Mouse (Mus musculus): ENCODE results near the gene Bach2. TPM values are rescaled to one million over a fixed set of nuclear protein-coding genes. Genes with fewer than 3 reads are reported as not detected.

Gene Bach2
- total RNA-seq, 2 experiments from 2014 or later, result 0.99 to 3.6 TPM

DNA sequence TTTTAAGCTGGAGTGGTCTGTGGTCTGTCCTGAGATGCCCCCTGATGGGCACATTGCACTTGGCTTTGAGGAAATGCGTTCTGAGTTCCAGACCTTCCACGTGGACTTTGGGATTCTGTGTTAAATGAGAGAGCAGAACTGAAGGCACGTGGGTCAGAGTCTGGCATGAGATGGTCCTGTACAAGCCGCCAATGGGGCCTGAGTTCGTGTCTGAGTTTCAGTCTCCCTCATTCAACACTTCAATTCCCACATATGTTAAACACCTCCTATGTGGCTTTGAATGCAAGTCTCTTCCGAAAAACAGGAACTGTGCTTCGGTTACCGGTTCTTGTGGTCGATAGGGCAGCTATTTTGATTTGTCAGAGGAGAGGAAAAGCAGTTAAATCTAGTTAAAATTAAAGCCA, 10.4 kb downstream of the Bach2 start:
- peak; percentile 22; the same call in 1 of the 2 replicates for ATAC-seq (ENCODE audit: poor library complexity, severe bottlenecking)

DNA sequence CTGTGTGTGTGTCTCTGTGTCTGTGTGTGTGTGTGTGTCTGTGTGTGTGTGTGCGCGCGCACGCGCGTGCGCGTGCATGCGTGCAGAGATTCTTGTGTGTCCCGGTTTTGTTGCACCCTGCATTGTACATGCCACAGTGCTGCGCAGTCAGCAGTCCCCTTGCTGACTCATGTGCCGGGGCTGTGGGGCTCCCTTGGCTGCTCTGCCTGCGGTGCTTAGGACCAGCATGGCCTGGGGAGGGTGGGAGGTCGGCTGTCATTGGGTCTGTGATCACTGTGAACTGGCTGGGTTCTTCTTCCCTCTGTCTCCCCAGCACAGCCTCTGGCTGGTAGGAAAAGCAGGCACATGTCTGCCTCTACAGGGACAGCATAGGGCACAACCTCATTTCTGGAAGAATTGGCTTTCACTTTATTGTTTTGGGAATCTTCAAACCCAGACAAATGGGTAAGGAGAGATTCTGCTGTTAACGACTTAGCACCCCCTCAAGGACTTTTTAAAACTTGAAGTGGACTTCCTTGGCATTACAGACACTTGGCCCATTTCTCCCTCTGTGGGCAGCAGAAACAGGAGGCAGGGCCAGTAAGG, 11.2 kb downstream of the Bach2 start:
- peak; percentile 43 for ATAC-seq (ENCODE audit: poor library complexity, severe bottlenecking)

DNA sequence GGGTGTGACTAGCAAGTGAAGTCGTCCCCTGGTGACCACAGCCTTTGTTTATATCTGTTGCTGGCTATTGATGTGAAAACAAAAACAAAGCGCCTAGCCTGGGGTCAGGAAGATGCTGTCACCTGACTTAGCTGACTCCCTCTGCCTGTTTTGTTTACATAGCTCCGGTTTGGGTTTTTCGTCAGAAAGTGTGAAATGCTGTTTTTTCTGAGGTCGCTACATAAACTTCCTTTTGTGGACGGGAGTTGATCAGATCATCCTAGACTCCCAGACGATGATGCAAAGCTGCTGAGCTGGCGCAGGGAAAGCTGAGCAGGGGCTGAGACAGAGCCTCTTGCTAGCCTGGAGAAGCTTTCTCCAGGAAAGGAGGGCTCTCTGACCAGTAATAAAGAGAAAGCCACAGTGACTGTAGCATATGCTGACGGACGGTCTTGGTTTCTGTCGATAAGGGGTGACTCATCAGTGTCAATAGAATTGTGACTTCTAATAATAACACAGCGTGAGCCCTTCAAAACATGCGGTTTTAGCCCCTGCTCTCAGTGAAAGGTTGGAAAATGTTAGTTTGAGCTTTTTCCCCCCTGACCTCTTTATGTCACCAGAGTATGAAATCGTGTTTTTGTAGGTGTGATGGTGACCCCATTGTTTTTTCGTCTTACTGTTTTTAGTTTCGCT, 11.9 kb downstream of the Bach2 start:
- peak; percentile 34 for ATAC-seq (ENCODE audit: poor library complexity, severe bottlenecking)

GRCm38 (mm10) chr4:32251005-32251365, 12.4 kb downstream of the Bach2 start:
- peak; percentile 55 for ATAC-seq (ENCODE audit: poor library complexity, severe bottlenecking)

DNA sequence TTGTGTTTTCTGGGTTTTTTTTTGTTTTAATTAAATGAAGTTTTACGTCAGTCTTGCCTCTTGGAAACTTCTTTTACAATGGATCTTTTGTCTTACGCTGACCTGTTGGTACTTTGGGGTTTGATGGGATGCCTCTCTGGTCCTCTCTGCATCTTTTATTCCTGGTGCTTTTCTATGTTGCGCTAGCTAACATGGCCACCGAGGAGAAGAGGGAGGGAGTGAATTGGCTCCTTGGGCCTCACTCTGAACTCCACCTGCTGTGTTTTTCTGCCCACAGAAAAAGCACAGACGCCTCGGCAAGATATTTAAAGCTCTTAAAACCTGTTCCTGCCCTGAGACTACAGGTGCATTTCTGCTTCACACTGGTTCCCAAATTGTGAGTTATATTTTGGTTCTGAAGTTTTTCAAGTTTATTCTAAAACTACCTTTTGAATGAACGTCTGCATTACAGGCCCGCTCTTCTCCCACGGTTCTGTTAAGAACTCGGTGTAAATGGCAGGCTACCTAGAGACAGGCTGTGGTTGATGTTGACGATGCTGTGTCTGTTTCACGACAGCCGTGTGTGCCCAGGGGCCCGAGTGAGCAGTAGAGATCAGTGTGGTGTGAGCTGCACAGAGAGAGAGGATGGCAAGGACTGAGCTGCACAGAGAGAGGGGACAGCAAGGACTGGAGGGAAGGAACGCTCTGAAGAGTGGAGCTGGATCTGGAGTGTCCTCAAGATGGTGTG, 13.5 kb downstream of the Bach2 start:
- ATAC-seq (ENCODE audit: poor library complexity, severe bottlenecking), result no peak

DNA sequence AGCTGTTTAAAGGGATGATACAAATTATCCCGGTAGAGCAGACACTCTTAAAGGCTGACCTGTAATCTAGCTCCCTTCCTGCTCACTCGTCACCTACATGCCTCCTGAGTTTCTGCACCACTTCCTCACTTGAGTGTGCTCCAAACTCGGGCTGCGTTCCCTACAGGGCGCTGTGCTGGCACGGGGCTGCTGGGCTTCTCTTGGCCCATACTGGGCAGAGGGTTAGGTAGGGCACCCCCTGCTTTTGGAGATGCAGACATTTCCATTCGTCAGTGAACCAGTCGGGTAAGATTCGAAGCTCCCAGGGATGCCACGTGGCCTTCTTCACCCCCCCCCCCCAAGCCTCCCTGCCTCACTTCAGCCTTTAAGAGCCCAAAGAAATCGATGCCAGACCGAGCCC, 19.1 kb downstream of the Bach2 start:
- ATAC-seq (ENCODE audit: poor library complexity, severe bottlenecking), result peak; percentile 65

DNA sequence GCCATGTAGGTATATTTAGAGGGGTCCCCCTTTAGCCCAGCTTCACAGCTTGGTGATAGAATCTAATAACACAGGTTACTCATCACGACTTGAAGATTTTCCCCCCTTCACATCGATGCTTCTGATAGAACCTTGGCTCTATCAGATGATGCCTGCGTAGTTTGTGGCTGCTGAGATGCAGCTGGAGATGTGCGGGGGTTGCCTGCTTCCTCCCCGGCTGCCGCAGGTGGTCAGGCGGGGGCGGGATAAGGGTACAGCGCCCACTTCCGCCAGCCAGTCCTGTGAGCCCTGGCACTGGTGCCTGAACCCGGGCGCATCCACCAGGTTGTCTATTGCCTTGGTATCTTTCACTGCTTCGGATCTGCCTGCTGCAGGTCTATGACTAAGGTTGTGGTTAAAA, 19.5 kb downstream of the Bach2 start:
- ATAC-seq (ENCODE audit: poor library complexity, severe bottlenecking), result peak; percentile 86

DNA sequence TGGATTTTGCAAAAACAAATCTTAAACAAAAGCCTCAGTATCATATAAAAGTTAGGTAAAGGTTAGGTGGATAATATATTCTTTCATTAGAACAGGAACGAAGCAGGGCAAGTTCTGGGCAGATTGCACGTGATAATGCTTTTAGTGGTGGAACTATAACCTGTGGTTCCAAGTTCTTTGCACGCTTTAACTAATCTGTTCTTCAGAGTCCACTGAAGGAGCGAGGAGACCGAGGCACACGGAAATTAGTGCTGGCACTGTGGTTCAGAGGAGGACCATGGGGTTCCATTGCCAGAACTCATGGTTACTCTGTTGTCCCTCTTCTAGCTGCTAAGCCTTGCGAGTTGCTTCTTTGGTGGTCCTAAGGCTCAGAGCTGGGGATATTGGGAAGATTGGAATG, 20.0 kb downstream of the Bach2 start:
- no peak for ATAC-seq (ENCODE audit: poor library complexity, severe bottlenecking)

- no peak for ATAC-seq (ENCODE audit: poor library complexity, severe bottlenecking)
Observed at GRCm38 (mm10) chr4:32260909-32261308, 22.3 kb downstream of the Bach2 start.

GRCm38 (mm10) chr4:32262825-32263684, 24.5 kb downstream of the Bach2 start:
- ATAC-seq (ENCODE audit: poor library complexity, severe bottlenecking), result no peak

GRCm38 (mm10) chr4:32263685-32264038, 25.1 kb downstream of the Bach2 start:
- ATAC-seq (ENCODE audit: poor library complexity, severe bottlenecking), result no peak

- ATAC-seq (ENCODE audit: poor library complexity, severe bottlenecking), result no peak
Observed at GRCm38 (mm10) chr4:32264892-32265291, 26.3 kb downstream of the Bach2 start.

GRCm38 (mm10) chr4:32266731-32267130, 28.1 kb downstream of the Bach2 start:
- no peak for ATAC-seq (ENCODE audit: poor library complexity, severe bottlenecking)

- ATAC-seq (ENCODE audit: poor library complexity, severe bottlenecking), result no peak
Observed at GRCm38 (mm10) chr4:32268042-32268441, 29.4 kb downstream of the Bach2 start.

- ATAC-seq (ENCODE audit: poor library complexity, severe bottlenecking), result no peak
Observed at GRCm38 (mm10) chr4:32272398-32272797, 33.8 kb downstream of the Bach2 start.

DNA sequence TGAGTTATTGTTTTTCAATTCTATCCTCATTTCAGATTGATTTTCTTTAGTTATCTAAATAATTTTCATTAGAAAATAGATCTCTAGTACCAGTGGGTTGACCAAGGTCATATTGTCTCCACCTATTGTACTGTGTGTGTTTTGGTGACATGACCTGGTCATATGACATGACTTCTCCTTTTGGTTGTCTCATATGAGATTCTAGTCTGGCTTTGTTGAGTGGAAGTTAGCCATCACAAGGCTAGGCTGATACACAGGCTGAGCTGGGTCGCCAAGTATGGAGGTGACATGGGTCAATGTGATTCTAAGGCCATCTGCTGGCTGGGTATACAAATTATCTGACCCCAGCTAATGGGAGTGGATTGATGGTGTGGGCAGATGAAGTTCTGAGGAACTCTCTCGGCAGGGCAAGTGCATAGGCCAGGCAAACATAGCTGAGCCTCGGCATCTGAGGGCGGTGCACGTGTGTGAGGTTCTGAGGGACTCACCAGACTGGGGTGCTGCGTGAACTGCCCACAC, 36.2 kb downstream of the Bach2 start:
- 0 out of 2 replicates have a peak, but pooled peaks have one; percentile 27 for ATAC-seq (ENCODE audit: poor library complexity, severe bottlenecking)

GRCm38 (mm10) chr4:32279842-32280241, 41.2 kb downstream of the Bach2 start:
- ATAC-seq (ENCODE audit: poor library complexity, severe bottlenecking), result no peak

DNA sequence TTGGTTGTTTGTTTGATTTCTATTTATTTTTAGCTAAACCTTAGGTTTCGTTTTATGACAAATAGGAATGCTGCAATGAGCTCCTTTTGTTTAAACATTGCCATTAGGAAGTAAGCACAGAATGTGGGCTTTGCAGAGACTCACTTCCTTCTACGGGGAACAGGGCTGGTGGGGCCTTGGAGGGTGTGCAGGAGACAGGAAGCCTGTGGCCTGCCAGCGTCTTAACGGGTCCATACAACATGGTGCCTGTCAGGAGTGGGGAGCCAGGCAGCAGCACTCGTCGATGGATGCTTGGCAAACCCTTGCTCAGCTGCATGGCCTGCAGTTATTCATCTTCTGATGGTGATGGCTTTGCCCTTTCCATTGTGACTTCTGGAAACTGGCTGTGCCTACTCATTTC, 41.8 kb downstream of the Bach2 start:
- ATAC-seq (ENCODE audit: poor library complexity, severe bottlenecking), result peak; percentile 89

DNA sequence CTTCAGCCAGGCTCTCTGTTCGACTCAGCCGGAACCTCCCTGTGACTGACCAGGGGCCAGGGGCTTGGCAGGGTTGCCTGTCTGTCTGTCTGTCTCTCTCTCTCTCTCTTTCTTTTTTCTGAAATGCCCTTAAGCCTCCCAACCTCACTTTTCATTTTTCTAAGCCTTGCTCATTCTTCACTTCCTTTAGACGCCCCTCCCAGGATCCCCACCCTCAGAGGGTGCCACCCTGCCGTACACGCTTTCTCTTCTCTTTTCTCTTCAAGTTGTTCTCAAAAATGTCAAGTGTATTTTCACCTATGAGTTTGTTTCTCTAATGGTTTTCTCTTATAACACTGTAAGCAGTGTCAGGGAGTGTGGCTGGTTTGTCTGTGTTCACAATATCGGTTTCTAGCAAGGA, 42.7 kb downstream of the Bach2 start:
- ATAC-seq (ENCODE audit: poor library complexity, severe bottlenecking), result peak; percentile 43; the same call in 1 of the 2 replicates

- no peak for ATAC-seq (ENCODE audit: poor library complexity, severe bottlenecking)
Observed at GRCm38 (mm10) chr4:32286405-32286804, 47.8 kb downstream of the Bach2 start.

Measured in megakaryocyte, adult 5-6 weeks (primary cell).